Mouse (Mus musculus) thymus, adult 2 months (tissue): ENCODE results near the gene AL731706.2. TPM values are rescaled to one million over a fixed set of nuclear protein-coding genes. Genes with fewer than 3 reads are reported as not detected.

Experiments used
- DNase-seq: peaks from one replicate; pipeline ENCODE4 v3.0.0; 2021
- H3K27ac ChIP-seq: fragments of 200-500 bp; 2 replicates; pipeline ENCODE4 v1.5.1; 2012; ENCODE audit warnings: low read length, control low read depth; ENCODE audit not compliant: control insufficient read depth, insufficient read depth
- H3K27me3 ChIP-seq: fragments of 200-500 bp; 2 replicates; pipeline ENCODE4 v1.6.1; 2012; ENCODE audit warnings: mild to moderate bottlenecking, low read length, moderate library complexity, mixed read lengths; ENCODE audit not compliant: control insufficient read depth, insufficient read depth
- H3K36me3 ChIP-seq: fragments of 200-500 bp; 2 replicates; pipeline ENCODE4 v1.6.1; 2012; ENCODE audit warnings: mild to moderate bottlenecking, low read length, moderate library complexity; ENCODE audit not compliant: control insufficient read depth, insufficient read depth
- H3K4me1 ChIP-seq: fragments of 200-500 bp; replicated peaks from 2 replicates; pipeline ENCODE4 v1.6.1; 2012; ENCODE audit warnings: low read length; ENCODE audit not compliant: control insufficient read depth, insufficient read depth
- H3K4me3 ChIP-seq: fragments of 200-500 bp; 2 replicates; pipeline ENCODE4 v1.5.1; 2012; ENCODE audit warnings: mild to moderate bottlenecking, low read length, control low read depth, moderate library complexity; ENCODE audit not compliant: control insufficient read depth, insufficient read depth
- CTCF ChIP-seq: fragments of 200-500 bp; IDR thresholded peaks from 2 replicates; pipeline ENCODE4 v1.5.1; 2012; ENCODE audit warnings: mild to moderate bottlenecking, control low read depth, low read length, moderate library complexity, borderline replicate concordance; ENCODE audit not compliant: control insufficient read depth, poor library complexity, insufficient read depth; ENCODE audit errors: extremely low read depth
- POLR2A ChIP-seq: fragments of 200-500 bp; IDR thresholded peaks from 2 replicates; pipeline ENCODE4 v1.6.1; 2012; ENCODE audit warnings: mild to moderate bottlenecking, low read length, control low read depth, moderate library complexity; ENCODE audit not compliant: control insufficient read depth, poor library complexity, insufficient read depth; ENCODE audit errors: extremely low read depth
- WGBS: fragments of 180-500 bp; shearing (Covaris S2); methylation state at CpG from one replicate; pipeline ENCODE4 v1.1.7; 2018; 5-methylcytosine and 5-hydroxymethylcytosine counted together
- polyA plus RNA-seq: library from polyadenylated mRNA; depleted of rRNA; stranded (reverse); fragments of >200 nt; gene quantifications from 2 replicates; pipeline ENCODE4 v1.2.3, GENCODE M21; 2012; rRNA removed

Gene AL731706.2
- polyA plus RNA-seq, result not detected in 2 replicates

GRCm38 (mm10) chr2:136885579-136885978, at the start of gene AL731706.2:
Gene AL731706.2, minus strand, starts transcription at chr2:136885679.
- no peak within 1 kb of the TSS for H3K27ac ChIP-seq
- no peaks in the 10 kb centered on the region for H3K27me3 ChIP-seq
- no peak within 1 kb of the TSS for H3K4me3 ChIP-seq
- no peak for TF ChIP-seq CTCF
- TF ChIP-seq POLR2A, result no peak
- no peak for DNase-seq
- 92% methylated on average over 2 of the region's 2 CpGs for WGBS
- H3K4me1 ChIP-seq, result no peaks in the 10 kb centered on the region
- peaks cover 29% of the 10 kb centered on the region for H3K36me3 ChIP-seq

DNA sequence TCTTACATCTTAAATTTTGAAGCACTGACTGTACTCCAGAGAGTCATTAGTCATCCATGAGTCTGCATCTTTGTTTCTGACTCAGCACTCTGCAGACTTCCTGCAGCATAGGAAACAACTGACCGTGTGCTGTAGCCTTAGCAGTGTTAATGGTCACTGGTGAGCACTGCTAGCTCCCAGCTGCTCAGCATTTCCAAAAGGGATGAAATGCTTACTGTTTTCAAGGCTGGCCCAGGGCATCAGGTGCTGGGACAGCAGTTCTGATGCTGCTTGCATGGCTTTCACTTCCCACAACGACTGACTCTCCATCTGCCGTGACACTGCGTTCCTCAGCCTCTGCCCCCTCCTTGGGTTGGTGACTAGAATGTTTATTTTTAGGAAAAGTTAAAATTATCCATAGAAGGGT, 35.5 kb upstream of the AL731706.2 start:
- H3K4me3 ChIP-seq, result no peak overlapping the region
- 34% methylated on average over 4 of the region's 4 CpGs for WGBS
- no peaks in the 10 kb centered on the region for H3K4me1 ChIP-seq
- DNase-seq, result no peak
- H3K27ac ChIP-seq, result no peak overlapping the region
- no peaks in the 10 kb centered on the region for H3K36me3 ChIP-seq
- no peak for TF ChIP-seq POLR2A
- no peak for TF ChIP-seq CTCF
- H3K27me3 ChIP-seq, result no peaks in the 10 kb centered on the region

DNA sequence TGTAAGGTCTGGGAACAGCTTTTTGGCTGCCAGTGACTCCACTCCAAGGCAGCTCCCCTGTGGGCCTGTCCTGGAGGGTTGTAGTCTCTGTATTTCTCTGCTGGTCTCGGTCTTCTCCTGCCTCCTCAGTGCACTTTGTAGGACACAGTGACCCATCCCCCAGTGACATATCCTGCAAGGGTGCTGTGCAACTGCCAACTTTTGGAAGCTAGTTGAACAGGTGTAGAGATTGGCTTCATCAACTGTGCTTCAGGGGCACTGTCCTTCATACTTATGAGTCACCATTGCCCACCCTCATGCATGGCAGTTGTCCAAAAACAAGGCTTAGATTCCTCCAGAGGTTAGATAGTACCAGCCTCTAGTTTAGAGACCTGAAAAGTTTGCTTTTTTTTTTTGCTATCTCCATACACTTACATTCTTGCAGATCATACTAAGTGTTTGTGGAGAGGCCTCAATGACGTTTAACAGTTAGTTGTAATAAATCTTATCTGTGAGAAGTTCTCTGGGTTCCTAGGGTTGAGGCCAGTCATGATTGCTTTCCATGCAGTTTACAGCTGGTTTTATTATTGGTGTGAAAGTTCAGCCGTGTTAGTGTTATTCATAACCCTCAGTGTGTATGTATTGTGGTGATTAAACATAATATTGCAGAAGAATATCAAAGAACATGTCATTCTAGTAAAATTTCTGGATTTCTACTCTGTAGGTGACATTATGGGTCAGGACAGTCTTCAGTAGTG, 34.9 kb upstream of the AL731706.2 start:
- Histone ChIP-seq H3K36me3 (no peaks in the 10 kb centered on the region), H3K27ac (no peak overlapping the region), H3K4me1 (no peaks in the 10 kb centered on the region), H3K4me3 (no peak overlapping the region), H3K27me3 (no peaks in the 10 kb centered on the region)
- no peak for TF ChIP-seq POLR2A
- no peak for TF ChIP-seq CTCF
- DNase-seq, result no peak
- WGBS, result 95% methylated on average over 3 of the region's 3 CpGs

DNA sequence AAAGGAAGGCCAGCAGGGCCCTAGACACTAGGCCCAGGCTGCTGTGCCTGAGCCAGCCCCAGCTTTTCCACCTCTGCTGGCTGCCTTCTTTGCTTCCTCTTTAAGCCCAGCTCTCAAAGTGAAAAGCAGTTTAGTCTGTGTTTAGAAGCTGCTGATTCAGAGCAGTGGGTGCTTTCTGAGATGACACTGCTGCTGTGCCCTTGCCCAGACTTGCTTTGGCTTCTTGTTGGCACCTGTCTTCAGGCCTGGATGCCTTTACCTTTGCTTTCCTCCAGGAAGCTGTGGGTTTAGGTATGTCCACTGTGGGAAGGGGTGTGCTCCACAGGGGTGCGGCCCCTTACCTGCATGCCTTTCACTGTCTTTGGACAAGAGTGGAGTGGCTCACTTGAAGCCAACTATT, 34.0 kb upstream of the AL731706.2 start:
- no peaks in the 10 kb centered on the region for H3K4me1 ChIP-seq
- no peak overlapping the region for H3K4me3 ChIP-seq
- WGBS, result 97% methylated on average over 1 of the region's 1 CpGs
- DNase-seq, result no peak
- no peak for TF ChIP-seq POLR2A
- no peaks in the 10 kb centered on the region for H3K27me3 ChIP-seq
- no peaks in the 10 kb centered on the region for H3K36me3 ChIP-seq
- H3K27ac ChIP-seq, result no peak overlapping the region

- H3K36me3 ChIP-seq, result no peaks in the 10 kb centered on the region
- 80% methylated on average over 3 of the region's 3 CpGs for WGBS
- TF ChIP-seq CTCF, result no peak
- TF ChIP-seq POLR2A, result no peak
- DNase-seq, result no peak
- no peak overlapping the region for H3K27ac ChIP-seq
- no peaks in the 10 kb centered on the region for H3K27me3 ChIP-seq
- H3K4me1 ChIP-seq, result no peaks in the 10 kb centered on the region
- no peak overlapping the region for H3K4me3 ChIP-seq
These were observed 28.9 kb upstream of the AL731706.2 start for GRCm38 (mm10) chr2:136914334-136914902.

DNA sequence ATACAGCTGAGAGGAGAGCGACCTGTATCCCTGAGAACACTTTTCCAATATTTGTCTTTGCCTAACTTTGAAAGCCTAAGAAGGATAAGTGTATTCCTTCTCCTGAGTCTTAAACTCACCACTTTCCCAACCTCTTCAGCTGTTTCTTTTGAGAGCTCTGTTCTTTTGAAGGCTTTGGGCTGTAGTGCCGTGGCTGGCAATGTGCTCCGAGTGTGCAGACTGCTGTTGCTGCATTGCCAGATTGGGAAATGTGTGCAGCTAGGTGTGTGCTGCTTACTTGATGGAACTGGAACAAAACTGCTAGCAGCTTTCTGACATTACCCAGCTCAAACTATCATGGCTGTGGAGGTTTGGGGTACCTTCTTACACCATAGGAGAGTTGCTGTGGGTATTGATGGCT, 27.5 kb upstream of the AL731706.2 start:
- Histone ChIP-seq H3K4me1 (no peaks in the 10 kb centered on the region), H3K27ac (no peak overlapping the region)
- no peak for TF ChIP-seq POLR2A
- TF ChIP-seq CTCF, result no peak

More for the DNA sequence above, 27.5 kb upstream of the AL731706.2 start:
- WGBS, result 96% methylated on average over 3 of the region's 3 CpGs
- Histone ChIP-seq H3K4me3 (no peak overlapping the region), H3K36me3 (no peaks in the 10 kb centered on the region), H3K27me3 (no peaks in the 10 kb centered on the region)
- DNase-seq, result no peak
